Mouse (Mus musculus) liver, embryonic 13.5 days (tissue): ENCODE results near the gene Vwa3b. TPM values are rescaled to one million over a fixed set of nuclear protein-coding genes. Genes with fewer than 3 reads are reported as not detected.

Experiments
- ATAC-seq: fragments of 200-750 bp; cut with Nextera tagmentation; 2 replicates; pipeline ENCODE4 v1.8.0; 2017; ENCODE audit warnings: low read depth, mild to moderate bottlenecking, moderate number of reproducible peaks, moderate library complexity
- DNase-seq: peaks from one replicate; pipeline ENCODE4 v3.0.0; 2022
- H3K27ac ChIP-seq: fragments of 300-500 bp; sonication (generic); 2 replicates; pipeline ENCODE4 v1.5.1; 2015; ENCODE audit warnings: moderate library complexity, mild to moderate bottlenecking, inconsistent platforms
- H3K27me3 ChIP-seq: fragments of 300-500 bp; sonication (generic); 2 replicates; pipeline ENCODE4 v1.6.1; 2015; ENCODE audit warnings: mild to moderate bottlenecking, inconsistent platforms
- H3K36me3 ChIP-seq: fragments of 300-500 bp; sonication (generic); 2 replicates; pipeline ENCODE4 v1.6.1; 2015; ENCODE audit warnings: mild to moderate bottlenecking, inconsistent platforms
- H3K4me1 ChIP-seq: fragments of 300-500 bp; sonication (generic); replicated peaks from 2 replicates; pipeline ENCODE4 v1.6.1; 2015; ENCODE audit warnings: inconsistent platforms
- H3K4me2 ChIP-seq: fragments of 300-500 bp; sonication (generic); 2 replicates; pipeline ENCODE4 v1.6.1; 2015; ENCODE audit warnings: inconsistent platforms, mild to moderate bottlenecking, moderate library complexity
- H3K4me3 ChIP-seq: fragments of 300-500 bp; sonication (generic); replicated peaks from 2 replicates; pipeline ENCODE4 v1.5.1; 2015; ENCODE audit warnings: mild to moderate bottlenecking, inconsistent platforms
- H3K9ac ChIP-seq: fragments of 300-500 bp; sonication (generic); 2 replicates; pipeline ENCODE4 v1.6.1; 2015; ENCODE audit warnings: mild to moderate bottlenecking, inconsistent platforms
- H3K9me3 ChIP-seq: fragments of 300-500 bp; sonication (generic); replicated peaks from 2 replicates; pipeline ENCODE4 v1.6.1; 2016; ENCODE audit warnings: inconsistent platforms
- WGBS: fragments of 180-500 bp; shearing (Covaris S2); methylation state at CpG from one replicate; pipeline ENCODE4 v1.1.7; 2015; ENCODE audit not compliant: insufficient replicate concordance; 5-methylcytosine and 5-hydroxymethylcytosine counted together
- polyA plus RNA-seq: library from polyadenylated mRNA; unstranded; fragments of >200 nt; fragmentation: Nextera tagmentation; extraction: Ambion mirVana; gene quantifications from 2 replicates; pipeline ENCODE4 v1.2.1, GENCODE M21; 2015

The Vwa3b gene
- polyA plus RNA-seq, 1 experiment from 2014 or later = not detected

DNA sequence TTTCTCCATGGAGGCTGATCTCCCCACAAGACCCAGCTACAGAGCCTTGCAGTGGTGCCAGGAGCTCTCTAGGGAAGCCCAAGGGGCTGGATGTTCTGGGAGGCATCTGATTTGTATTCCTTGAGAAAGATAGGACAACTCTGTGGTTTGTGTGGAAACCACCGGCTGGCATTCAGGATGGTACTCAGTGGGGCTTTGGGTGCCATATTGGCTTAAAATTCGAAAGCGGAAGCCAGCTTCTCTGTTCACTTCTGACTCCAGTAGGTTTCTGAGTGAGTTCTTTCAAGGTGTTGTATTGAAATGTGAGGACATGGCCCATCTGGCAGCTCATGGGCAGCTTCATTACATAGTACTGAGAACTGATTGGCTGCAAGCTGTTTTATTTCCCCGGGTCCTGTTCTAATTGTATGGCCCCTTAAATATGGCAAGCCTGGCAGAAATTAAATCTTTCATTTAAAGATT, 71.7 kb downstream of the Vwa3b start:
- H3K27ac ChIP-seq = no peak overlapping the region

DNA sequence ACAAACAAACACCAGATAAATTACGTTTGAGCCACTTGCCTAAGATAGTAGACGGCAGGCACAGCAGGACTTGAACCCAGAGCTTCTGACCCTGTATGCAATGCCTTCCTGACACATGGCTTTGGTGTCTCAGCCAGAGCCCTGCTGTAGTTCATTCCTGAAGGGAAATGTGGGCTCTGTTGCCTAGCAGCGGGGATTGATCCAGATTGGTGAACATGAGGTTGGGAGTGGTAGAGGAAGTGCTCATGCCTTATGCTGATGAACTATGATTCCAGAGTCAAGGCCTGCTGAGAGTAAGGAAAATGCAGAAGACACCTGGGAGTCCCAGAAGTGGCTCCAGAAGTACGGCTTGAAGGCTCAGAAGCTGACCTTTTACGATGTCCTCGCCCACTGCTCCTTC, 74.0 kb downstream of the Vwa3b start:
- H3K4me2 ChIP-seq = no peak overlapping the region
- no peaks in the 10 kb centered on the region for H3K9me3 ChIP-seq
- H3K4me1 ChIP-seq = no peaks in the 10 kb centered on the region
- no peak for ATAC-seq
- no peaks in the 10 kb centered on the region for H3K36me3 ChIP-seq
- H3K4me3 ChIP-seq = no peak overlapping the region
- no peak overlapping the region for H3K9ac ChIP-seq
- WGBS = 69% methylated on average over 6 of the region's 6 CpGs
- no peaks in the 10 kb centered on the region for H3K27me3 ChIP-seq
- H3K27ac ChIP-seq = no peak overlapping the region
- no peak for DNase-seq

More for the DNA sequence above, 71.7 kb downstream of the Vwa3b start:
- H3K27me3 ChIP-seq = no peaks in the 10 kb centered on the region
- no peaks in the 10 kb centered on the region for H3K36me3 ChIP-seq
- ATAC-seq (no peak), DNase-seq (no peak)
- no peak overlapping the region for H3K4me2 ChIP-seq
- no peaks in the 10 kb centered on the region for H3K4me1 ChIP-seq
- no peak overlapping the region for H3K9ac ChIP-seq
- 74% methylated on average over 4 of the region's 4 CpGs for WGBS
- no peak overlapping the region for H3K4me3 ChIP-seq
- H3K9me3 ChIP-seq = 0 out of 2 replicates have a peak, but pooled peaks cover 3% of the 10 kb centered on the region

DNA sequence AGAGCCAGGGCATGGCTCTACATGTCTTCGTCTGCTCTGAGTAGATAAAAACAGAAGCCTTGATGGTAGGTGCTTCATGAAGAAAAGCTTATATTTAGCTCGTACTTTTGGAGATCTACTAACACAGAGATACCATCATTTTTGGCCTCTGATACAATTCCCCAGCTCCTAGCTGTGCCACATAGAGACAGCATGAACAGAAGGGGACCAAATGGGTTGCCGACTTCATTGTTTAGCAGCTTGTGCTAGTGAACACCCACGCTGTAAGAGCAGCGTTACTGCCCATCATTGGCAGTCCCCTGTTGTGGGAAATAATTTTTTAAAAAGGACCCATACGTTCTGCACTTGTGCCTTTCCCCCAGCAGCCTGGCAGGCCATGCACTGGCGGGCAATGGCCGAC, 74.6 kb downstream of the Vwa3b start:
- Histone ChIP-seq H3K9ac (no peak overlapping the region), H3K27me3 (no peaks in the 10 kb centered on the region), H3K4me1 (no peaks in the 10 kb centered on the region), H3K4me2 (no peak overlapping the region), H3K27ac (no peak overlapping the region), H3K36me3 (no peaks in the 10 kb centered on the region), H3K4me3 (no peak overlapping the region), H3K9me3 (no peaks in the 10 kb centered on the region)
- no peak for ATAC-seq
- 65% methylated on average over 8 of the region's 8 CpGs for WGBS
- DNase-seq = no peak

- DNase-seq = no peak
- Histone ChIP-seq H3K27me3 (no peaks in the 10 kb centered on the region), H3K27ac (no peak overlapping the region), H3K4me3 (no peak overlapping the region), H3K4me1 (no peaks in the 10 kb centered on the region), H3K36me3 (no peaks in the 10 kb centered on the region), H3K4me2 (no peak overlapping the region), H3K9me3 (no peaks in the 10 kb centered on the region), H3K9ac (no peak overlapping the region)
- no peak for ATAC-seq
- WGBS = 39% methylated on average over 2 of the region's 2 CpGs
These were observed 75.3 kb downstream of the Vwa3b start for GRCm38 (mm10) chr1:37101717-37102116.

GRCm38 (mm10) chr1:37105194-37105593, 78.8 kb downstream of the Vwa3b start:
- no peak overlapping the region for H3K4me2 ChIP-seq
- no peak for ATAC-seq
- H3K4me3 ChIP-seq = no peak overlapping the region
- no peak overlapping the region for H3K9ac ChIP-seq
- no peaks in the 10 kb centered on the region for H3K4me1 ChIP-seq
- no peak overlapping the region for H3K27ac ChIP-seq
- WGBS = 69% methylated on average over 3 of the region's 3 CpGs
- no peaks in the 10 kb centered on the region for H3K36me3 ChIP-seq
- no peaks in the 10 kb centered on the region for H3K9me3 ChIP-seq
- no peak for DNase-seq
- H3K27me3 ChIP-seq = no peaks in the 10 kb centered on the region

DNA sequence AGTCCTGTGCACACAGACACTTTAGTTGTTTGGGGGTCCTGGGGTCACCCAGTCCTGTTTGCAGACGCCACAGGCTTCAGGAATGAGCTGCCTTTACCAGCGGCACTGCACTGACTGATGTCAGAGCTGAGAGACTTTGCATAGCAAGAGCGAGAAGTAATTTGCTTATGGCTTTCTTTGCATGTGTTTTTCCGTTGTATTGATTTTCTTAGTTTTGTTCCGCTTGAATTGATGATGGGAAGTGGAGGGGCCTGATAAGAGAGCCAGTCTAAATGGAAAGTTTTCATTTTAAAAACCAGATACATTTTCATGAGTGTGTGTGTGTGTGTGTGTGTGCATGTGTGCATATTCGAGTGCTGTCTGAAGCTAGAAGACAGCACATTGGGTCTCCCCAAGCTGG, 87.4 kb downstream of the Vwa3b start:
- 61% methylated on average over 6 of the region's 6 CpGs for WGBS
- Histone ChIP-seq H3K27ac (no peak overlapping the region), H3K9ac (no peak overlapping the region), H3K4me3 (no peak overlapping the region), H3K4me1 (no peaks in the 10 kb centered on the region), H3K4me2 (no peak overlapping the region), H3K27me3 (no peaks in the 10 kb centered on the region), H3K9me3 (no peaks in the 10 kb centered on the region), H3K36me3 (no peaks in the 10 kb centered on the region)
- no peak for DNase-seq
- ATAC-seq = no peak

GRCm38 (mm10) chr1:37115847-37116246, 89.5 kb downstream of the Vwa3b start:
- H3K9ac ChIP-seq = no peak overlapping the region
- no peak overlapping the region for H3K4me3 ChIP-seq
- no peaks in the 10 kb centered on the region for H3K36me3 ChIP-seq
- no peak for DNase-seq
- H3K9me3 ChIP-seq = no peaks in the 10 kb centered on the region
- H3K27me3 ChIP-seq = no peaks in the 10 kb centered on the region
- no peaks in the 10 kb centered on the region for H3K4me1 ChIP-seq
- WGBS = 74% methylated on average over 5 of the region's 5 CpGs
- no peak for ATAC-seq
- no peak overlapping the region for H3K4me2 ChIP-seq
- H3K27ac ChIP-seq = no peak overlapping the region

GRCm38 (mm10) chr1:37116574-37116973, 90.2 kb downstream of the Vwa3b start:
- no peaks in the 10 kb centered on the region for H3K36me3 ChIP-seq
- ATAC-seq (no peak), DNase-seq (no peak)
- H3K9ac ChIP-seq = no peak overlapping the region
- H3K27ac ChIP-seq = no peak overlapping the region
- no peaks in the 10 kb centered on the region for H3K27me3 ChIP-seq
- no peaks in the 10 kb centered on the region for H3K9me3 ChIP-seq
- WGBS = 67% methylated on average over 9 of the region's 9 CpGs
- no peaks in the 10 kb centered on the region for H3K4me1 ChIP-seq
- no peak overlapping the region for H3K4me3 ChIP-seq
- no peak overlapping the region for H3K4me2 ChIP-seq

GRCm38 (mm10) chr1:37117964-37118363, 91.6 kb downstream of the Vwa3b start:
- H3K4me1 ChIP-seq = no peaks in the 10 kb centered on the region
- H3K4me3 ChIP-seq = no peak overlapping the region
- no peak overlapping the region for H3K4me2 ChIP-seq
- no peaks in the 10 kb centered on the region for H3K9me3 ChIP-seq
- H3K36me3 ChIP-seq = no peaks in the 10 kb centered on the region
- H3K27ac ChIP-seq = no peak overlapping the region
- no peaks in the 10 kb centered on the region for H3K27me3 ChIP-seq
- DNase-seq (no peak), ATAC-seq (no peak)
- WGBS = 67% methylated on average over 5 of the region's 5 CpGs
- no peak overlapping the region for H3K9ac ChIP-seq

- no peak for DNase-seq
- Histone ChIP-seq H3K4me1 (no peaks in the 10 kb centered on the region), H3K9me3 (no peaks in the 10 kb centered on the region), H3K4me2 (no peak overlapping the region), H3K27me3 (no peaks in the 10 kb centered on the region), H3K9ac (no peak overlapping the region), H3K4me3 (no peak overlapping the region), H3K36me3 (no peaks in the 10 kb centered on the region), H3K27ac (no peak overlapping the region)
- 45% methylated on average over 4 of the region's 4 CpGs for WGBS
- ATAC-seq = no peak
These were observed 95.9 kb downstream of the Vwa3b start for GRCm38 (mm10) chr1:37122306-37122705.

DNA sequence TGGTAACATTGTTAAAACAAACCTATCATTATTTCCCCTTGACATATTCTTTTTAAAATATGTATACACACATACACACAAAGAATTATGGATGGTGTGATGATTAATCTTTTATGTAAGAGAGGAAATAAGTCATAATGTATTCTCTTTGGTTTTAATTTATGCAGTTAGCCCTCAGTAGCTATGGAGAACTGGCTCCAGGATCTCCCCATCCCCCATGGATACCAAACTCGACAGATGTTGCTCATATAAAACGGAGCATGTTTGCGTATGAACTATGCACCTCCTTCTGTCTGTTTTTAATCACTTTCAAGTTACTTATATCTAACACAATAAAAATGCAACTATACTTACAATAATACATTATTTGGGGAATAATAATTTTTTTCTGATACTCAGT, 96.4 kb downstream of the Vwa3b start:
- Histone ChIP-seq H3K36me3 (no peaks in the 10 kb centered on the region), H3K9me3 (no peaks in the 10 kb centered on the region), H3K4me3 (no peak overlapping the region), H3K4me2 (no peak overlapping the region), H3K9ac (no peak overlapping the region), H3K27ac (no peak overlapping the region), H3K4me1 (no peaks in the 10 kb centered on the region), H3K27me3 (no peaks in the 10 kb centered on the region)
- no peak for ATAC-seq
- DNase-seq = no peak
- 64% methylated on average over 3 of the region's 3 CpGs for WGBS

GRCm38 (mm10) chr1:37124696-37125349, 98.4 kb downstream of the Vwa3b start:
- H3K27me3 ChIP-seq = no peaks in the 10 kb centered on the region
- ATAC-seq (no peak), DNase-seq (no peak)
- H3K4me2 ChIP-seq = no peak overlapping the region
- no peak overlapping the region for H3K9ac ChIP-seq
- H3K4me3 ChIP-seq = no peak overlapping the region
- no peaks in the 10 kb centered on the region for H3K9me3 ChIP-seq
- WGBS = 72% methylated on average over 12 of the region's 12 CpGs
- H3K27ac ChIP-seq = no peak overlapping the region
- no peaks in the 10 kb centered on the region for H3K4me1 ChIP-seq
- no peaks in the 10 kb centered on the region for H3K36me3 ChIP-seq
